Mouse (Mus musculus): Measurements from ENCODE around the gene 1110008P14Rik. TPM values are rescaled to one million over a fixed set of nuclear protein-coding genes. Genes with fewer than 3 reads are reported as not detected.
A peak's percentile ranks its signal among the peaks of the same experiment; 100 is the strongest.

Gene 1110008P14Rik
- polyA plus RNA-seq (2012; rRNA removed): 396 and 571 TPM in 2 replicates

- DNase-seq (ENCODE audit: extremely low spot score in 1 of 2, low spot score in 1 of 2): peak; percentile 85 to 95
Observed at GRCm38 (mm10) chr2:32381775-32382223, at the start of gene 1110008P14Rik. 1110008P14Rik (minus strand) TSS chr2:32381938.

GRCm38 (mm10) chr2:32430701-32431676 is 49.3 kb upstream of the 1110008P14Rik start:
- DNase-seq (ENCODE audit: extremely low spot score in 1 of 2, low spot score in 1 of 2): peak; percentile 94

DNA sequence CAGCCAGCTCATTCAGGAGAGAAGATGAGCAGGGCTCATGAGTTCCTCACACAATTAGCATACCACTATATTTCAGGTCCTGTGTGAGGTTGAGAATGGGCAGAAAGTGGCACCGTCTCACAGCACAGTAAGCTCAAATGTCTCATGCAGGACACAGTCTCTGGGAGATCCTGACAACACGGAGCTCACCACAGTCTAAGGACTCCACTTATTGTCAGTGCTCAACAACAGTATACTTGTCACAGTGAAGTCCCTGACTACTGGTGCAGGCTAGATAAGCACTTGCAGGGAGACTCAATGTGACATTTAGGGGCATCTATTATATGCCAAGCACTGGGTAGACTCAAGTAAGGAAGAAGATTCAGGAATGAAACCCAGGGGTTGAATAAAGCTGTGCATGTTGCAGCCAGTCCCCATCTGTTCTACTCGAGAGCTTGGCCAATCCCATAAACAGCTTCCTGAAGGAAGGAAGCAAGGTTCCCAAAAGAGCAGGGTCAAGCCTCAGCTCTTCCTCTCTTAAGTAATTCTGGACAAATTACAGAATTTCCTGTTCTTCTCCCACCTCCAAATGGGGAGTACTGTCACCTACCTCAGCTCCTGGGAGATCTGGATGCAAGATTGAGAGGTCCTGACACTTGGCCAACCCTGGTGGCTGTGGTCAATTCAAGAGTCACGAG is 47.6 kb upstream of the 1110008P14Rik start:
- DNase-seq (ENCODE audit: extremely low spot score in 1 of 2, low spot score in 1 of 2): no peak

DNA sequence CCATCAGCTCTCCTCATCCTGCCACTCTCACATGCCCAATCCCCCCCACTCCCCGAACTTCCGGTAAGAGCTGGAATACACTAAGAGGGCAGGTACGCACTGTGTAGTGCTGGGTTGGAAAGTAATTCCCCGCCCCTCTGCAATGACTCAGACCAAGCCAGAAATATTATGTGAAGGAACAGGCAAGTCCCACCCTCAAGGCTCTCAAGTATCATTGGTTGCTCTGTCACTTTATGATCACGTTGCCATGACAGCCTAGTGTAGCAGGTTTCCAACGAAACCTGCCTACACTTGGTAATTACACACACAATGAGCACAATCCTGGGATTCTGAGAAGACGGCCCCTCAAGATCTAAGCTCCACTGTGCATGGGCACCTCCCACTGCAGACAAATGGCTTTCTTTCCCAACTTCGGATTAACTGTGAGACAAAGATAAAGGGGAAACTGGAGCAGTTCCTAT is 46.6 kb upstream of the 1110008P14Rik start:
- peak; percentile 79 to 83 for DNase-seq (ENCODE audit: extremely low spot score in 1 of 2, low spot score in 1 of 2)

DNA sequence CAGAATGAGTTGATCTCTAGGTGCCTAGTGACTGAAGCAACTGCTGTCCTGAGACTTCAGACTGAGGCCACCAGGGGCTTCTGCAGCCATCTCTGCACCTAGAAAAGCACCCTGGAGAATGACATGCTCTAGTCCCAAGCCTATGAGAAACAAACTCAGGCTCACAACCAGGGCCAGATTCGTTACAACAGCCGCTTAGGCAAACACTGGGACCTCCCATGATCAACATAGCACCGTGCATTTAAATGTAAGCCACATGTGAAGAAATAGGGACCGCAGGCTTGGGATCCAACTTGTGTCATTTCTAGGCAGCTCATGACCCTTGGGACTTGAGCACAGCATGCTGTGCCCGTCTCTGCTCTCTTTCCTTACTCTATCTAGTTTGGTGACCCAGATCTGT is 46.0 kb upstream of the 1110008P14Rik start:
- DNase-seq (ENCODE audit: extremely low spot score in 1 of 2, low spot score in 1 of 2): no peak

DNA sequence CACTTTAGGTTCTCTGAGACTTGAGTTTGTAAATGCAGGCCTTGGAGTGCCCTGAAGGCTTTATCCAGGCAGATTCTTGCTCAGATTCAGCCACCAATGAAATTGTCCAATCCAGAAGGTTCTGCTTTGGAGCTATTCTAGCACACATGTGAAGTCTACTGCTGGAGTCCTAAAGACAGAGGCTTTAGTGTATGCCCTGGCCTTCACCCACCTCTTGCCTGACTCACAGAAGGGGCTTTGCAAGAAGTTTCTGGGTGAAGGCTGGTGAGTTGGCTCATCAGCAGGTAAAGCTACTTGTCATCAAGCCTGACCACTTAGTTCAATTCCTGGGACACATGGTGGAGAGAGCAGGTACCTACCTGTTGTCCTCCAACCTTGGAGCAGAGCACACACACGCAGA is 44.4 kb upstream of the 1110008P14Rik start:
- no peak for DNase-seq (ENCODE audit: extremely low spot score in 1 of 2, low spot score in 1 of 2)

DNA sequence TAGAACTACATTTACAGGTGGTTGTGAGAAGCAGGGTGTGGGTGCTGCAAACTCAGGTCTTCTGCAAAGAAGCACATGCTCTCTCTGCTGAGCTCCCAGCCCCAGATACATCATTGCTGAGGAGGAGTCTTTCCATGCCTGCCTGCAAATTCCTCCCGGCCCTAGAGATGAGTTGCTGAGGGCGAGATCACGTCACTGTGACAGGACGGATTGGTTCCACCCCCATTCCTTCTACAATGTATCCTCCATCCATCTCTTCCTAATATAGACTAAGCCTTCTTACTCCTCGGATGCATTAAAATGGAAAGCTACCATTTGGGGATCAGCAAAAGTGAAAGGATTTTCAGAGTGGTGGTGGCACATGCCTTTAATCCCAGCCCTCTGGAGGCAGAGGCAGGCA is 43.8 kb upstream of the 1110008P14Rik start:
- DNase-seq (ENCODE audit: extremely low spot score in 1 of 2, low spot score in 1 of 2): peak; percentile 49 to 65

DNA sequence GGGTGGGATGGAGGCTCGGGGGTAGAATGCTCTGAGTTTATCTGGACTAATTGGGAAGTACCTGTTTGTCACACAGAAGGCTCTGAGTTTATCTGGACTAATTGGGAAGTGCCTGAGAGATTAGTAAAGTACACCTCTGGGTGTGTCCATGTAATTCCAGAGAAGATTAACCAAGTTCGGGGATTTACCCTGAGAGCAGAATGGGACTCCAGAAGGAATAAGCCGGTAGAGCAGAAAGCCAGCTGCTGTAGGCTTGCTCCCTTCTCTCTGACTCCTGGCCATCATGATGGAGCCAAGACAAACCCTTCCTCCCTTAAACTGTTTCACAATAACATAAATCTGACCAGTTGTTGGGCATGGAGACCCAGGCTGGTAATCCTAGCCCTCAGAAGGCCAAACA is 43.1 kb upstream of the 1110008P14Rik start:
- DNase-seq (ENCODE audit: extremely low spot score in 1 of 2, low spot score in 1 of 2): no peak

GRCm38 (mm10) chr2:32423481-32424331 is 42.0 kb upstream of the 1110008P14Rik start:
- peak in 1 of 2 experiments; percentile 52 for DNase-seq (ENCODE audit: extremely low spot score in 1 of 2, low spot score in 1 of 2)

- DNase-seq (ENCODE audit: extremely low spot score in 1 of 2, low spot score in 1 of 2): no peak
Observed at GRCm38 (mm10) chr2:32421851-32422251, 40.1 kb upstream of the 1110008P14Rik start.

DNA sequence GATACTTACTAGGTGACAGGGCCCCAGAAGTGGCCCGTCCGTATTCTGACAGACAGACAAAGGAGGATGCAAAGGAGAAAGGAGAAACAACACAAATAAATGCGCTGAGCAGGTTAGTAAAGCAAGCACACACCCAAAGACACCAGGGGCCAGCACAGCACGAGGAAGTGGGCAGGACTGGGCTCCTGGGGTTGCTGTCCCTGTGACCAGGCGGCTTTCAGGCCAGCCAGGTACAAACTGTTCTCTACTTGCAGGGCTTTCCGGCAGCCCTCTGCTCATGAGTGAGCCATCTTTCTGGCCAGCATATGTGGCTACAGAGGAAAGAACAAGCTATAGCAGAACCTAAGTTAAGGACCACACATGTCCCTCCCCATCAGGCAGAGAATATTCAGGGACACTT is 38.9 kb upstream of the 1110008P14Rik start:
- DNase-seq (ENCODE audit: extremely low spot score in 1 of 2, low spot score in 1 of 2): no peak

GRCm38 (mm10) chr2:32420066-32420608 is 38.4 kb upstream of the 1110008P14Rik start:
- no peak for DNase-seq (ENCODE audit: extremely low spot score in 1 of 2, low spot score in 1 of 2)

- DNase-seq (ENCODE audit: extremely low spot score in 1 of 2, low spot score in 1 of 2): no peak
Observed at GRCm38 (mm10) chr2:32419359-32419758, 37.6 kb upstream of the 1110008P14Rik start.

GRCm38 (mm10) chr2:32418430-32419151 is 36.9 kb upstream of the 1110008P14Rik start:
- no peak for DNase-seq (ENCODE audit: extremely low spot score in 1 of 2, low spot score in 1 of 2)

- DNase-seq (ENCODE audit: extremely low spot score in 1 of 2, low spot score in 1 of 2): no peak
Observed at GRCm38 (mm10) chr2:32417486-32417885, 35.7 kb upstream of the 1110008P14Rik start.

- DNase-seq (ENCODE audit: extremely low spot score in 1 of 2, low spot score in 1 of 2): no peak
Observed at GRCm38 (mm10) chr2:32416556-32416955, 34.8 kb upstream of the 1110008P14Rik start.

- no peak for DNase-seq (ENCODE audit: extremely low spot score in 1 of 2, low spot score in 1 of 2)
Observed at GRCm38 (mm10) chr2:32415801-32416200, 34.1 kb upstream of the 1110008P14Rik start.

DNA sequence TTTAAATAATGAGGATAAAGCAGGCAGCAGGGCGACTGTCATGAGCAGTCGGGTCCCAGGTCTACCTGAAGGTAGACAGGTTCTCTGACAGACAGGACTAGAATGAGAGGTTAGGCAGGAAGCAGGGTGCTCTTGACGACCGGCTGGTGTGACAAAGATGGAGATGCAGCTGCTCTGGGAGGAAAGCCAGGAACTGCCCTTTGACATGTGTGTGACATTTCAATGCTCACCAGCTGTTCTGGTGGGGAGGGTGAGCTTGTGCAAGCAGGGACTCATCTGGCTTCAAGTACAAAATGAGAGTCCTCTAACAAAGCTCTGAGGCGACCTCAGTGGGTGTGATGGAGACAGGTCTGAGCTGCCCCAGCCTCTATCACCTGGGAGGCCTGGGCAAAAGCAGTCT is 32.2 kb upstream of the 1110008P14Rik start:
- DNase-seq (ENCODE audit: extremely low spot score in 1 of 2, low spot score in 1 of 2): no peak

- DNase-seq (ENCODE audit: extremely low spot score in 1 of 2, low spot score in 1 of 2): no peak
Observed at GRCm38 (mm10) chr2:32412742-32413531, 31.2 kb upstream of the 1110008P14Rik start.

All from frontal cortex, adult 2 months (tissue).